Mouse (Mus musculus): ENCODE measurements around the gene Mical2. TPM values are rescaled to one million over a fixed set of nuclear protein-coding genes. Genes with fewer than 3 reads are reported as not detected.
A peak's percentile ranks its signal among the peaks of the same experiment; 100 is the strongest.

Mical2 gene
- total RNA-seq, 2 experiments from 2014 or later: 18.5 to 20.7 TPM

- DNase-seq (ENCODE audit: low spot score in 2 of 2): no peak
These were observed 120.0 kb downstream of the Mical2 start for GRCm38 (mm10) chr7:112345687-112346086.

GRCm38 (mm10) chr7:112351541-112351940, 125.9 kb downstream of the Mical2 start:
- DNase-seq (ENCODE audit: low spot score in 2 of 2): no peak

GRCm38 (mm10) chr7:112352005-112352404, 126.3 kb downstream of the Mical2 start:
- DNase-seq (ENCODE audit: low spot score in 2 of 2): no peak

GRCm38 (mm10) chr7:112353011-112353410, 127.4 kb downstream of the Mical2 start:
- DNase-seq (ENCODE audit: low spot score in 2 of 2): no peak

- no peak for DNase-seq (ENCODE audit: low spot score in 2 of 2)
These were observed 128.3 kb downstream of the Mical2 start for GRCm38 (mm10) chr7:112353939-112354338.

GRCm38 (mm10) chr7:112354503-112354951, 128.9 kb downstream of the Mical2 start:
- peak in 1 of 2 experiments; percentile 50 for DNase-seq (ENCODE audit: low spot score in 2 of 2)

- no peak for DNase-seq (ENCODE audit: low spot score in 2 of 2)
These were observed 133.9 kb downstream of the Mical2 start for GRCm38 (mm10) chr7:112359594-112359993.

- DNase-seq (ENCODE audit: low spot score in 2 of 2): no peak
These were observed 137.0 kb downstream of the Mical2 start for GRCm38 (mm10) chr7:112362574-112363200.

GRCm38 (mm10) chr7:112365864-112366263, 140.2 kb downstream of the Mical2 start:
- no peak for DNase-seq (ENCODE audit: low spot score in 2 of 2)

GRCm38 (mm10) chr7:112369046-112369445, 143.4 kb downstream of the Mical2 start:
- DNase-seq (ENCODE audit: low spot score in 2 of 2): peak; percentile 73 to 85

GRCm38 (mm10) chr7:112369977-112370376, 144.3 kb downstream of the Mical2 start:
- no peak for DNase-seq (ENCODE audit: low spot score in 2 of 2)

- DNase-seq (ENCODE audit: low spot score in 2 of 2): no peak
These were observed 145.7 kb downstream of the Mical2 start for GRCm38 (mm10) chr7:112371387-112371786.

GRCm38 (mm10) chr7:112374035-112374434, 148.4 kb downstream of the Mical2 start:
- DNase-seq (ENCODE audit: low spot score in 2 of 2): no peak

- DNase-seq (ENCODE audit: low spot score in 2 of 2): no peak
These were observed 149.4 kb downstream of the Mical2 start for GRCm38 (mm10) chr7:112375062-112375461.

- DNase-seq (ENCODE audit: low spot score in 2 of 2): no peak
These were observed 150.2 kb downstream of the Mical2 start for GRCm38 (mm10) chr7:112375900-112376299.

GRCm38 (mm10) chr7:112376611-112377010, 151.0 kb downstream of the Mical2 start:
- DNase-seq (ENCODE audit: low spot score in 2 of 2): no peak

GRCm38 (mm10) chr7:112377314-112377713, 151.7 kb downstream of the Mical2 start:
- peak; percentile 64 to 79 for DNase-seq (ENCODE audit: low spot score in 2 of 2)

- DNase-seq (ENCODE audit: low spot score in 2 of 2): no peak
These were observed 152.4 kb downstream of the Mical2 start for GRCm38 (mm10) chr7:112378056-112378455.

- DNase-seq (ENCODE audit: low spot score in 2 of 2): no peak
These were observed 152.8 kb downstream of the Mical2 start for GRCm38 (mm10) chr7:112378476-112378875.

- DNase-seq (ENCODE audit: low spot score in 2 of 2): no peak
These were observed 160.9 kb downstream of the Mical2 start for GRCm38 (mm10) chr7:112386521-112386920.

GRCm38 (mm10) chr7:112387876-112388275, 162.2 kb downstream of the Mical2 start:
- DNase-seq (ENCODE audit: low spot score in 2 of 2): no peak

GRCm38 (mm10) chr7:112388363-112388875, 162.8 kb downstream of the Mical2 start:
- no peak for DNase-seq (ENCODE audit: low spot score in 2 of 2)
